Mouse (Mus musculus) CH12.LX (cell line): ENCODE measurements at regions not wholly inside any gene's neighbourhood (a gene's known extent, or its start where the extent isn't known, plus 50 kb on each side); places are given as distances from the start of the nearest gene placed in this dataset.
"Not testable (repeated sequence)": the region's sequence is repeated elsewhere in the genome, so short reads cannot be mapped to it uniquely, and the experiment has no call there.

Experiments used
- EP300 ChIP-seq: IDR thresholded peaks from 2 replicates; pipeline ENCODE4 v1.6.1; 2011; ENCODE audit warnings: low read length, improper control_type of control experiment
- POLR2A ChIP-seq: IDR thresholded peaks from 2 replicates; pipeline ENCODE4 v1.6.1; 2011; ENCODE audit warnings: low read depth, mild to moderate bottlenecking, improper control_type of control experiment, low read length
- SIN3A ChIP-seq: IDR thresholded peaks from 2 replicates; pipeline ENCODE4 v1.6.1; 2012; ENCODE audit warnings: low read length, improper control_type of control experiment, inconsistent platforms

- TF ChIP-seq POLR2A, SIN3A, EP300: not testable (repeated sequence)
These were observed 76.7 kb upstream of the Fcho1 start for GRCm38 (mm10) chr8:71802226-71802625.
